Mouse (Mus musculus) myocyte (in vitro differentiated cells): Measurements from ENCODE around the gene Mapk8ip3.

Source experiments
- E2F4 ChIP-seq: IDR thresholded peaks from one replicate; pipeline ENCODE4 v1.6.1; 2011; ENCODE audit warnings: mild to moderate bottlenecking, control low read depth, moderate library complexity; ENCODE audit not compliant: insufficient read depth
- MYOD1 ChIP-seq, 3 experiments: IDR thresholded peaks; one replicate each; pipeline ENCODE4 v1.6.1; 2011; ENCODE audit warnings: control low read depth in 2 of 3, low read depth in 2 of 3, mild to moderate bottlenecking in 2 of 3, moderate library complexity in 1 of 3; ENCODE audit not compliant: insufficient read length in 2 of 3, control insufficient read depth in 1 of 3
- POLR2A ChIP-seq: IDR thresholded peaks from one replicate; pipeline ENCODE4 v1.6.1; 2011; ENCODE audit warnings: low read depth, mild to moderate bottlenecking, control low read depth, moderate library complexity; ENCODE audit not compliant: insufficient read length
- TCF3 ChIP-seq: IDR thresholded peaks from one replicate; pipeline ENCODE4 v1.6.1; 2011; ENCODE audit warnings: low read depth, control low read depth; ENCODE audit not compliant: insufficient read length

- no peak for TF ChIP-seq E2F4
- TF ChIP-seq POLR2A: no peak
- TF ChIP-seq MYOD1 (IDR thresholded peaks at IDR 0.05; ENCODE audit: control insufficient read depth in 1 of 3, insufficient read length in 2 of 3, low read depth in 2 of 3): no peak
- no peak for TF ChIP-seq TCF3
Observed at GRCm38 (mm10) chr17:24900014-24900413, 36.8 kb downstream of the Mapk8ip3 start.
